Mouse (Mus musculus) macrophage (primary cell): ENCODE results near the gene Tmem81. TPM values are rescaled to one million over a fixed set of nuclear protein-coding genes. Genes with fewer than 3 reads are reported as not detected.

ENCODE experiments used
- H3K27ac ChIP-seq: fragments of 350-480 bp; formaldehyde crosslinking; 2 replicates; pipeline ENCODE4 v1.9.0; 2021
- H3K36me3 ChIP-seq: fragments of 350-480 bp; formaldehyde crosslinking; 2 replicates; pipeline ENCODE4 v1.9.0; 2021; ENCODE audit errors: inconsistent target
- H3K4me3 ChIP-seq: fragments of 350-480 bp; formaldehyde crosslinking; 2 replicates; pipeline ENCODE4 v1.9.0; 2021; ENCODE audit errors: inconsistent target
- H3K79me2 ChIP-seq: fragments of 350-480 bp; formaldehyde crosslinking; 2 replicates; pipeline ENCODE4 v1.9.0; 2021; ENCODE audit errors: inconsistent target
- WGBS: methylation state at CpG from one replicate; pipeline ENCODE4 v1.1.7; 2026; ENCODE audit warnings: inconsistent platforms; ENCODE audit not compliant: missing documents; 5-methylcytosine and 5-hydroxymethylcytosine counted together
- polyA plus RNA-seq: library from polyadenylated mRNA; stranded (reverse); fragments of 250-400 nt; gene quantifications from 3 replicates; pipeline ENCODE4 v1.2.4, GENCODE M21; 2018; ENCODE audit warnings: inconsistent platforms

Tmem81 gene
- polyA plus RNA-seq, 1 experiment from 2014 or later = 4.3 TPM

GRCm38 (mm10) chr1:132500535-132500934, 5.5 kb upstream of the Tmem81 start:
- no peak overlapping the region for H3K4me3 ChIP-seq
- no peak overlapping the region for H3K27ac ChIP-seq
- H3K79me2 ChIP-seq = no peaks in the 10 kb centered on the region
- peaks cover 90% of the 10 kb centered on the region for H3K36me3 ChIP-seq
- WGBS = 96% methylated on average over 2 of the region's 2 CpGs

DNA sequence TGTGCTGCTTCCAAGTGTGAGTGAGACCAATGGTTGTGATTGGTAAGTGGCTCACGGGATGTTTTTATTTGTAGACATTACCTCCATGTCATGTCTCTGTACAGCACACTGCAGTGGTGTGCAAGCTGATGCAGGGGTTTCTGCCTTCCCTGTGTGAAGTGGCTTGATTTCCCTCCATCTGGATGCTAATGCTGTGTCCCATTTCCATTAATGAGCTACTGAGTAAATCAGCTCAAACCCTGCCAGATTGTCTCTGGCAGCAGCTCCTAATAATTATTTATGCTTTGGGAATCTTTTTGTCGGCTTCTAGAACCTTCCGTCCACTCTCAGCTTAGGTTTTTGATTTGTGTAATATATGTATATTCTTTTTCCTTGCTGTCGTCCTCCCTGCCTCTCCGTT, 875 bp upstream of the Tmem81 start:
- peaks cover 73% of the 10 kb centered on the region for H3K36me3 ChIP-seq
- 97% methylated on average over 5 of the region's 5 CpGs for WGBS
- no peak overlapping the region for H3K4me3 ChIP-seq
- no peak overlapping the region for H3K27ac ChIP-seq
- H3K79me2 ChIP-seq = no peaks in the 10 kb centered on the region

GRCm38 (mm10) chr1:132506656-132507055, 626 bp downstream of the Tmem81 start:
- Histone ChIP-seq H3K27ac (no peak overlapping the region), H3K36me3 (peaks cover 59% of the 10 kb centered on the region), H3K4me3 (no peak overlapping the region), H3K79me2 (no peaks in the 10 kb centered on the region)
- 96% methylated on average over 7 of the region's 7 CpGs for WGBS

GRCm38 (mm10) chr1:132509771-132510170, 3.7 kb downstream of the Tmem81 start:
- H3K36me3 ChIP-seq = peaks cover 32% of the 10 kb centered on the region
- 88% methylated on average over 5 of the region's 5 CpGs for WGBS

GRCm38 (mm10) chr1:132511521-132511920, 5.5 kb downstream of the Tmem81 start:
- 69% methylated on average over 8 of the region's 8 CpGs for WGBS
- Histone ChIP-seq H3K79me2 (no peaks in the 10 kb centered on the region), H3K36me3 (peaks cover 14% of the 10 kb centered on the region), H3K27ac (no peak overlapping the region), H3K4me3 (no peak overlapping the region)

More at GRCm38 (mm10) chr1:132509771-132510170, 3.7 kb downstream of the Tmem81 start:
- Histone ChIP-seq H3K79me2 (no peaks in the 10 kb centered on the region), H3K27ac (no peak overlapping the region), H3K4me3 (no peak overlapping the region)

GRCm38 (mm10) chr1:132512106-132512505, 6.1 kb downstream of the Tmem81 start:
- Histone ChIP-seq H3K79me2 (no peaks in the 10 kb centered on the region), H3K36me3 (peaks cover 8% of the 10 kb centered on the region), H3K27ac (no peak overlapping the region), H3K4me3 (no peak overlapping the region)
- 88% methylated on average over 8 of the region's 8 CpGs for WGBS

DNA sequence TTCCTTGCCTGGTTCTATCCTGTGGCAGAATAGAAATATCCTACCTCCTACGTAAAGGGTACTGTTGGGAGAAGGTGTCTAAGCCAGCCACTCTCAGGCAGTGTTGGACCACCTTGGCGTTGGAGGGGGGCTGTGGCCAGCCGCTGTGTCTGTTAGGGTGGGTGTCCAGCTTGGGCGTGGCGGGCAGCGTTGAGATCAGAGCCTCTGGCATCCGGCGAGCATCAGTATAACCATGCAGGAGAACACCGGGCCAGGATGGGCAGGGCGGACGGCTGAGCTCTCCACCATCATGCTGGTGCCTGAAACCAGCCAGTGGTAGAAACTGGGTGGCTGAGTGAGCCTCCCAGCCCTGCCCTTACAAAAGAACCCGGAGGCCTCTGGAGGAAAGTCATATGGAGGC, 9.3 kb downstream of the Tmem81 start:
- no peak overlapping the region for H3K4me3 ChIP-seq
- no peak overlapping the region for H3K27ac ChIP-seq
- no peaks in the 10 kb centered on the region for H3K79me2 ChIP-seq
- WGBS = 94% methylated on average over 12 of the region's 12 CpGs
- no peaks in the 10 kb centered on the region for H3K36me3 ChIP-seq

DNA sequence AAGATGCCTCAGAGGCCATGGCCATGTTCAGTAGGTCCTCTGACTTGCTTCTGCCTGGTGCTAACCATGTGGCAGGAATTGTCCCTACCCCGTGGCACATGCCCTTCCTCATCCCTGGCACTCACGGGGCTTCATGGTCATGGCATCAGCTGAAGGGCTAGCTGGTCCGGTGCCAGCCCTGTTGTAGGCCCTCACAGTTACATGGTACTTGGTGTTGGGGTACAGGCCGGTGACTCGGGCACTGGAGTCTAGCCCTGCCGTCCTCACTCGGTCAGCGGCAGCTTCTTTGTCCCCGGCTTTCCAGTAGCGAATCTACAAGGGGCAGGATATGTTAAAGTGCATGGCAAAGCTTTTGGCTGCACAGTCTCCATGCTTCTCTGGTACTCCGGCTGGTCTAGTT, 10.7 kb downstream of the Tmem81 start:
- H3K27ac ChIP-seq = no peak overlapping the region
- H3K4me3 ChIP-seq = no peak overlapping the region
- 83% methylated on average over 11 of the region's 11 CpGs for WGBS
- H3K79me2 ChIP-seq = no peaks in the 10 kb centered on the region
- H3K36me3 ChIP-seq = no peaks in the 10 kb centered on the region

DNA sequence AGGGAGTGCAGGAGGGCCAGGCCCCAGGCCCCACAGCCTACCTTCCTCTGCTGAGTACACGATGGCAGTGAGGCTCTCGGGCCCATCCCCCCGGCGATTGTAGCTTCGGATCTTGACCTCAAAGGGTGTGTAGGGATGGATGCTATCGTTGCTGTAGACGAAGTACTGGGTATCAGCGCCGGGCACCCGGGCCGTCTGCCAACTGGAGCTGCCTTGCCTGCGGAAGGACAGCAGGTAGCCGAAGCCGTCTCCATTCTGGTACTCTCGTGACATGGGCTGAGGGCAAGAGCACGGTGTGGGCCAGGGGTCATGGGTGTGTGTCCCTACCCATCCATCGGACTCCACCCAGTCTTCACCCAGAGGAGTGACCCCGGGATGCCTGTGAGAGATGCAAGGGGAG, 12.6 kb downstream of the Tmem81 start:
- no peaks in the 10 kb centered on the region for H3K79me2 ChIP-seq
- no peaks in the 10 kb centered on the region for H3K36me3 ChIP-seq
- no peak overlapping the region for H3K27ac ChIP-seq
- H3K4me3 ChIP-seq = no peak overlapping the region
- 88% methylated on average over 18 of the region's 18 CpGs for WGBS

- H3K27ac ChIP-seq = no peak overlapping the region
- no peaks in the 10 kb centered on the region for H3K36me3 ChIP-seq
- no peaks in the 10 kb centered on the region for H3K79me2 ChIP-seq
- no peak overlapping the region for H3K4me3 ChIP-seq
- WGBS = 91% methylated on average over 11 of the region's 11 CpGs
Observed at GRCm38 (mm10) chr1:132519734-132520133, 13.7 kb downstream of the Tmem81 start.

GRCm38 (mm10) chr1:132520764-132521163, 14.7 kb downstream of the Tmem81 start:
- no peak overlapping the region for H3K27ac ChIP-seq
- no peaks in the 10 kb centered on the region for H3K79me2 ChIP-seq
- 37% methylated on average over 3 of the region's 6 CpGs for WGBS
- H3K36me3 ChIP-seq = no peaks in the 10 kb centered on the region
- no peak overlapping the region for H3K4me3 ChIP-seq

- no peak overlapping the region for H3K27ac ChIP-seq
- H3K36me3 ChIP-seq = no peaks in the 10 kb centered on the region
- H3K79me2 ChIP-seq = no peaks in the 10 kb centered on the region
- no peak overlapping the region for H3K4me3 ChIP-seq
- WGBS = 88% methylated on average over 8 of the region's 8 CpGs
Observed at GRCm38 (mm10) chr1:132523048-132523447, 17.0 kb downstream of the Tmem81 start.

DNA sequence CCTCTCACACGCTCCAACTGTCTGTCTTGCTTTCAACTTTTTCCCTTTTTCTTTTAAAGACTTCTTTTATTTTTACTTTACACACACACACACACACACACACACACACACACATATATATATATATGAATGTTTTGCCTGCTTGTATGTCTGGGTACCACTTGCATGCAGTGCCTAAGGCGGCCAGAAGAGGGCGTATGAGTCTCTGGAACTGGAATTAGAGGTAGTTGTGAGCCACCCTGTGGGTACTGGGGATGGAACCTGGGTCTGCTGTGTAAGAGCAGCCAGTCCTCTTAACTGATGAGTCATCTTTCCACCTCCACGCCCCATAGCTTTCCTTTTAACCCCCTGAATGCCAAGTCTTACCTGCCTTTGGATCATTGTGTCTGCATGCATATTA, 17.9 kb downstream of the Tmem81 start:
- Histone ChIP-seq H3K36me3 (no peaks in the 10 kb centered on the region), H3K79me2 (no peaks in the 10 kb centered on the region), H3K4me3 (no peak overlapping the region), H3K27ac (no peak overlapping the region)
- whole genome bisulfite sequencing = 21% methylated on average over 4 of the region's 4 CpGs

DNA sequence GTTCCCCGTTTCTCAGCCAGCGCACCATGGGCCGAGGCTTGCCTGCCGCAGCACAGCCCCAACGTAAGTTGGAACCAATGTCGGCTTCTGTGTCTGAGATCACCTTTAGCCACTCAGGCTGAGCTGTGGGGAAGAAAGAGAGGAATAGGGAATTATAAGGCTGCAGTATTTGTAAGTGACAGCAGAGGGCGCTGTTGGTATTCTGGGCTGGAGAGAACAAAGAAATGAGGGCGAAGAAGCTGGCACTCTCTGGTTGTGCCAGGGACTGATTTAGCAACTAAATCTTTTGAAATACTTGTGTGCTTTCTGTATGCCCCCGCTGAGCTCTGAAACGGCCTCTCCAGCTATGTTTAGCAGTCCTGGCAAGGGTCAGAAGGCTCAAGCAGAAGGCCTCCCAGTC, 19.8 kb downstream of the Tmem81 start:
- WGBS = 4% methylated on average over 10 of the region's 10 CpGs
- no peak overlapping the region for H3K27ac ChIP-seq
- no peak overlapping the region for H3K4me3 ChIP-seq

DNA sequence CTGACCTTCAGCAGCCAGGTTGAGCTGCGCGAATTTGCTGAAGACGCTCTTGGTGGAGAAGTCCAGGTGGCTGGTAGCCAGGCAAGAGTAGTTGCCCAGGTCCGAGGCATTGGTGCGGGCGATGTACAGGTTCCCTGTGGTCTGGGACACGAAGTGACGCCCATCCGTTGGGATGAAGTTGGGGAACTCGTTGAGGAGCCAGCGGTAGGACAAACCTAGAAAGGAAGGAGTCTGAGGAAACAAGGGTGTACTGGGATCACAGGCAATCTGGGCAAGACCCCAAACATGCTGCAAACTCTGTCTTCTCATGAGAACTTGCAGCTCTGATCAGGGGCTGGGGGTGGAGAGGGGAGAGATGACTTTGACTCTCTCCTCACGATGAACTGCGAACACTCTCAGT, 22.0 kb downstream of the Tmem81 start:
- Histone ChIP-seq H3K27ac (no peak overlapping the region), H3K4me3 (no peak overlapping the region), H3K36me3 (no peaks in the 10 kb centered on the region), H3K79me2 (no peaks in the 10 kb centered on the region)
- WGBS = 94% methylated on average over 13 of the region's 13 CpGs

More for the DNA sequence above, 19.8 kb downstream of the Tmem81 start:
- H3K79me2 ChIP-seq = no peaks in the 10 kb centered on the region
- no peaks in the 10 kb centered on the region for H3K36me3 ChIP-seq

DNA sequence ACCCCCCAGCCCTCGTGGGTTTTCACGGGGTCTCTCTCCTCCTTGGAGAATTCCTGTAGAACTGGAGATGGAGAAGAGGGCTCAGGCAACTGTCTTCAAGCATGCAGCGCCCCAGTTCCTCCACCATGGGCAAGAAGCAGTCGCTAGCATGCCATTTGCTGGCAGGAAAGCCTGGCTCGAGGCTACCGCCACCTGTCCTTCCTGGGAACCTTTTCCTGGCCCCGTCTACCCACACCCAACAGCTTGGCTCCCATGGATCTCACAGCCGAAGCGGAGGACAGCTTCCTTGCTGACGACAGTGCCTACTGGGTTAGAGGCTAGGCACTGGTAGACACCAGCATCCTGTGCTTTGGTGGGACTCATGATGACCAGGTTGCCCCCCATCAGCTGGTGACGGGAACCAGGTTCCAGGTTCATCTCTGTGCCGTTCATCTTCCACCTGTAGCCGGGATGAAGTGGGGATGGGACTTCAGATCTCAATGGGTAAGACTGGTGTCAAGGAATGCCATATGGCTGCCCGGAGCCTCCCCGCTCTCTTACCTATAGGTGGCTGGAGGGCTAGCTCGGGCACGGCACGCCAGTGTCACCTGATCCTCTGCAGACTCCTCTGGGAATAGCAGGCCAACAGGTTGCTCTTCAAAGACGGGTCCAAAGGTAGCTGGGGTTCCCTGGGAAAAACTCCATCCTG, 22.8 kb downstream of the Tmem81 start:
- no peaks in the 10 kb centered on the region for H3K79me2 ChIP-seq
- no peak overlapping the region for H3K27ac ChIP-seq
- H3K36me3 ChIP-seq = no peaks in the 10 kb centered on the region
- H3K4me3 ChIP-seq = no peak overlapping the region
- WGBS = 85% methylated on average over 19 of the region's 19 CpGs
